Mouse (Mus musculus) left cerebral cortex, adult 11 months (tissue): ENCODE measurements around the gene Hoxb4.

Experiments used
- DNase-seq: peaks from one replicate; pipeline ENCODE4 v3.0.0; 2022; ENCODE audit warnings: low spot score

The Hoxb4 gene

DNA sequence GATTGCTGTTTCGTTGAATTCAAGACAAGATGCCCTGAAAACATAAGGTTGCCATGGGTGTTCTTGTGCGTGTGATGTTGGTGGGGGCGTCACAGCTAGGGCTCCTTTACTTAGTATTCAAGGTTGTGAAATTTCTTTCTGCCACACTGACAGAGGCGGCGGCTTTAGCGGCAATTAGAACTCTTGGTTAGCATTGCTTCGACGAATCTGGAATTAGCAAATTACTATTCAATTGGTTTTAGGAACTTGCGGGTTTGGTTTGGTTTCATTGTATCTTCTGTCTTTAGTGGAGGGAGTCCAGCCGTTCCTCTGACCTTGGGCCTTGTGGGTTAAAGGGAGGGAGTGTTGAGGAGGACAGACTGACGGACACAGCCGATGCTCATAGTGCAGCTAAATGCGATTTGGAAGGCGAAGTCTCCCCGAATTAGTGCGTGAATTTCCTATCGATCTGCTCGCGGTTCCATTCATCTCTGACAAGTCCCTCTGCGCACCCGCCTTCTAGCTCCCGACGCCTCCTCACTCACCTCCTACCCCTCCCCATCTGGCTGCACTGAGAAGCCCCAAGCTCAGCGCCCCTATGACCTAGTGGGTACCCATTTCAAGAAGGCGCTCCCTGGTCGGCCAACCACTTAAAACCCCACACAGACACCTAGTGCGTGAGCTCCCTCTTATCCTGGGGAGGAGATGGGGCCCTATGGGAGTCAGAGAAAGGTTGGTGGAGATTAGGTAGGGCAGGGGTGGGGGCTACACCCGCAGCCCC lies at the start of gene Hoxb4:
TSS of gene Hoxb4 (plus strand) at position 660 of the 760 bp plus-strand sequence.
- DNase-seq = no peak

DNA sequence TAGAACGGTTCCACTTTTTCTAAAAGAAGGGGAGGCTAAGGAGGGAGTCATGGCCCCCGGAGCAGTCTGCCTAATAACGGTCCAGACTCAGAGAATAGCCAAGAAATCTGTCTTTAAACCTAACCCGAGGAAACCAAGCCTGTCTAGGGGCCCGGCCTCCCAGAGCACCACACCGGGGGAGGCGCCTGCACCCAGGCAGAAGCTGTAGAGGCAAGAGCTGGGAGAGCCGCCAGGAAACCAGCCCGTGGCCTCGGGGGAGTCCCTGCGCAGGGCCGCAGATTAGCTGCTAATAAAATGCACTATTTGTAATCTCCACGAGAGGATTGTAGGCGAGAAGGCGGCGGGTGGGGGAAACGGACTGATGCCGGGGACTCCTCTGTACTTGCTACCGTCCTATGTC lies 48.2 kb upstream of the Hoxb4 start:
- DNase-seq = no peak

DNA sequence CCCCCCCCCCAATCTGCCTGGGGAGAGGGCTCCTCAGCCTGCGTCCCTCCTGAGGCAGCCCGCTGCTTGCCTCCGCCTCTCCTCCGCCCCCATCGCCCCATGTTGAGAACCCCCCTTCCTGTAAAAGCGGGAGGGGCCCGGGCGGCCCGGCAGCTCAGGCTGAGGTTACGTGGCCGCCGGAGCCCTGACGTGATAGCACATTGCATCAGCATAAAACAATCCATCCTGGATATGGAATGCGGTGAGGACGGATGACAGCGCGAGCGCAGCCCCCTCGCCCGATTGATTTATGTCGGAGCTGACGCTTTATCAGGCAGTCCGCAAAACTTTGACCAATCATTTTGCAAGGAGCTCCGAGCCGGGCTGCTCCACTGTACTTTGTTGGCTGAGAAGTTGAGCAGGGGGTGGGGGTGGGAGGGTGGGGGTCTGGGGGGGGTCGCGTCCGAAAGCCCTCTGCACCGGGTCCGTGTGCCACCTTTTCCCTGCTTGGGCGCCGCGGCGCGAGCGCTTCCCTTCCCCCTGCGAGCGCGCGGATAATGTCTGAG lies 47.0 kb upstream of the Hoxb4 start, which contains the start of gene Hoxb9:
TSS of gene Hoxb9 (plus strand) at position 462 of the 545 bp plus-strand sequence.
- no peak for DNase-seq

GRCm38 (mm10) chr11:96271541-96272011 lies 46.5 kb upstream of the Hoxb4 start:
- no peak for DNase-seq

- DNase-seq = no peak
These were observed 45.8 kb upstream of the Hoxb4 start for GRCm38 (mm10) chr11:96272024-96272921.

GRCm38 (mm10) chr11:96274428-96274827 lies 43.6 kb upstream of the Hoxb4 start:
- DNase-seq = no peak

- DNase-seq = no peak
These were observed 42.2 kb upstream of the Hoxb4 start for GRCm38 (mm10) chr11:96275896-96276295.

DNA sequence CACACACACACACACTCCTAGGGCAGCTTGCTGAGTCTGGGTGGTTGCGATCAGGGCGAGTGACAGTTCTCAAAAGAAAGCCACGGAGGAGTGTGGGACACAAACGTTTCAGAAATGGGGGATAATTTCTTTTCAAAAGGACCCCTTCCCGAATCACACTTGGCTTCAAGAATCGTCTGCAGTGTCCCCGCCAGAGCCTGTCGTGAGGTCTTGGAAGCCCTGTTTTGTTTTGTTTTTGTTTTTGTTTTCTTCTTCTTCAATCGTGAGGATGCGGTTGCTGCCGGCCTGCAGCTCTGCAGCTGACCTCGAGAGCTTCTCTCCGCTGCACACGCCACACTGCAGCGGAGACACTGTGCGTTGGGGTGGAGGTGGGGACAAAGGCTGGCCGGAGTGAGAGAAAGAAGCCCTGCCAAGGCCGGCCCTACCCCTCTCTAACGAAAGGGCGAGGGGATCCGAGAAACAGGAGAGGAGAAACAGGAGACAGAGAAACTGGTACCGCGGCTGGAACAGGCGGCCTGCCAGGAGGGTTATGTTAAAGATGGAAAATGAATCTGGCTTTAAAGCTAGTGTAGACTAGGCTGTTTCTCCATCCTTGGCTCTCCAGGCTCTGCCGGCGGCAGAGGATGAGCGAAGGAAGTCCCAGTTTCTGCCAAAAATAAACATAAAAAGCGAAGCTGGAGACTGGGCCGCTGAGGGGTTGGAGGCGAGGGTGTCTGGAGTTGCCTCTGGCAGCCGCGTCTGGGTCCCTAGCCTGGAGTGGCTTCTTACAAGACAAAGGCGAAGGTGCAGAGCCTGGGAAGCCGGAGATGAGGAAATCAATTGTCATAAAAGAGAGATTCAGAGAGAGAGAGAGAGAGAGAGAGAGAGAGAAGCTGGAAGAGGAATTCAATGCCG lies 40.7 kb upstream of the Hoxb4 start:
- no peak for DNase-seq

DNA sequence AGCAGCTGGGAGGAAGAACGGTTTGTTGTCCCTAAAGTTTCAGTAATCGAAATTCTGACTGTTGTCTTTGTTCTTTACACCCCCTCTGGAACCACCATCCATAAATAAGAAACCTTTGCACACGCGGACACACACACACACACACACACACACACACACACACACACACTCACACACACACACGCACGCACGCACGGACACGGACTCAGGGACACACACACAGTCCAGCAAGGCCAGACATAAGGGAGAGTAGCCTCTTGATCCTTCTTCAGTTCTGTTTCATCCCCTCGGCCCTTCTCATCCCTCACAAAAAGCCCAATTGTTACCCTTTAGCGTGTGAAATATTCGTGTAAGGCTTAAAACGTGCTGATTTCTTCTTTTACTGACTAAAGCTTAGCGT lies 39.7 kb upstream of the Hoxb4 start:
- DNase-seq = no peak

DNA sequence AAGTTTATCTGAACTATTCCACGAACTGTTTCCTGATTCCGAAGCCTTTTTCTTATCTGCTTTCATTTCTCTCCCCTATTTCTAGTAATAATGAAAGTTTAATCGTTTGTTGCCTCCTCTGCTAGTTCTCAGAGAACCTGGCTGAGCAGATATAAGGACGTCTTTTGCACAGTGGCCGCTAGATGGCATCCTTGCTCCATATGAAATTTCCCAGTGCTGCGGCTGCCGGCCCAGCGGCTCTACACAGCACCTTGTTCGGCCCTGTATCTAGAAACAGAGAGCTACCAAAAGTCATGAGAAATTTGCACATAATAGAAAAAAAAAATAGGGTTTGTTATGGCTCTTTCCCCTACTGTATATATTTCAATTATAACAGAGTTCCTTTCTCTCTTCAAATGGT lies 39.3 kb upstream of the Hoxb4 start:
- DNase-seq = peak; percentile 55

GRCm38 (mm10) chr11:96279421-96280233 lies 38.4 kb upstream of the Hoxb4 start:
- DNase-seq = no peak

DNA sequence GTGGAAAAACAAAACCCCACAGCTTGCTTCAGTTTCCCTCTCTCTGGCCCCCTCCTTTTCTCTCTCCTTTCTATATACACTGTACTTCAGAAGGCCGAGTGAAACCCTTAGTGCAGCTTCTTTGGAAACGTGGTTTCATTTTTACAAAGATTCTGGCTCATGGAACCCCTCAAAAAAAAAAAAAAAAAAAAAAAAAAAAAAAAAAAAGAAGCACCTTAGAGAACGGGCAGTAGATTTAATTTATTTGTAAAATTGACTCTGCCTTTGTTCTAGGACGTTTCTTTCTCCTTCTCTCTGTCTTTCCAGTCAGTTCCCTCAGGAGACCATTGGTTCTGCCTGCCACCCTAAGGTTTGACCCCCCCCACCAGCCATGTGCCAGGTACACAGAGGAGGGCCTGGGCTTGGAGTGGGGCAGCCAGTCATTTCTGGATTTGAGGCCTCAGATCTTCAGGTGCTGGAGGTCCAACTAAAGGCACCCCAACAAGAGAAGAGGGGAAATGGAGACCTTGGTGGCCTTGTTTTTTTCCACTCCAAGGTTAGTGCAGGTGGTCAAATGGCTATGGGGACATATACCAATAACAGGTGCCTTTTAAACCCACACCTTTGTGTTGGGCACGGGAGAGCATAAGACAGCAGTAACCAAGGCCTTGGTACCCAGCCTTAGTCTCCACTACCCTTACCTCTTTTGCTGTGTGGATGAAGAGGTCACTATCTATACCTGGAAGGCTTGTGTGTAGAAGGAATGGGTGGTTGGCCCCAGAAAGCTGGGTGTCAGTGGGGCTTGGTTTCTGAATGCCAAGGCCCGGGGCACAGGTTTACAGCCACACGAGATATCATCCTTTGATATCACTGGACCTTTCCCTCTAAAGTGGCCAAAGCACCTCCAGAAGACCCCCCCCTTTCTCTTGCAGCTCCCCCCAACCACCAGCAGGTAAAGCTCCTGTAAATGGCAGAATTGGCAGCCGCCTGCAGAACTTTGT lies 37.4 kb upstream of the Hoxb4 start:
- no peak for DNase-seq

DNA sequence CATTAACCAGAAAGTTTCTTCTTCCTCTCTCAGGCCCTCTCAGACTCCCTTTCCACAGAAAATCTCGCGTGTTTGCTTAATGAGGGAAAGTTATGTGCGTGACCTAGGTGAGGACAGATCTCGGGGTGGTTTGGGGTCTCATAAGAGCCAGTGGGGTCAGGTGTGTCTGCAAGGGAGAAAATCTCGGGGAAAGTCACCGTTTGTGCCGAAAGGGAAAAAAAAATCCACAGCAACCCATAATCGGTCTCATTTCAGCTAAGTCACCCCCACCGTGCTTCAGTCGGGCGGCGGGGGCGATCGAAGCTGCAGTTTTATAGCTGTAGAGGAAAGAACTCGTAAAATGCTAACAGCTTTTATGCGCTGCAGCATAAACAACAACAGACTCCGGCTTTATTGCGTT lies 36.7 kb upstream of the Hoxb4 start:
- DNase-seq = no peak

DNA sequence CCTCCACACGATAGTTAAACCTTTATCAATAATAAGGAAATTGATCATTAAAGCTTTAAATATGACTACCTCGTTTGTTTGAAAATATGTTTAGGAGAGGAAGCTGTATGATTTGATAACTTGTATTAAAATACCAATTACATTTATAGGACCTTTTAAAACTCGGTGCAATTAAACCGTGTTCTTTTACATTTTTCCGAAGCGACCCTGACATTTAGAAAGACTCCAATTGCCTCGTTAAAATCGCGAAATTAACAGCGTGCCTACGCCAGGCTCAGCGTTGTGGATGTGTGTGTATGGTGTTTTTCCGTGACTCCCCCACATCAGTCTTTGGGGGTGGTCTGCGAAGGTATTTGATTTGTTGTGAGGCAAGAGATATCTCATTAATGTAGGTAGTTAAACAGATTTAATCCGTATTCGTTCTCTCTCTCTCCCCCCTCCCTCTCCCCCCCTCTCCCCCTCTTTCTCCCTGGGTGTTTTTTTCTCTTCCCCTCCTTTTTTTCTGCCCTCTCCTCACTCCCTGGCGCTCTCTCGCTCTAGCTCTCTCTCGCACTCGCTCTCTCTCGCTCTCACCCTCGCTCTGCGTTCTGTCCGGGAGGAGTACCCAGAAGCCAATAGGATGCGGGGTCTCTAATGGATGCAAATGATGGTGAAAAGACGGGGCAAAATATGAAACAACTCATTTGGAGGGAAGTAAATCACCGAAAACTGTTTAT lies 36.1 kb upstream of the Hoxb4 start, which contains the start of gene Hoxb8:
TSS of gene Hoxb8 (plus strand) at position 51 of the 716 bp plus-strand sequence.
- no peak for DNase-seq

DNA sequence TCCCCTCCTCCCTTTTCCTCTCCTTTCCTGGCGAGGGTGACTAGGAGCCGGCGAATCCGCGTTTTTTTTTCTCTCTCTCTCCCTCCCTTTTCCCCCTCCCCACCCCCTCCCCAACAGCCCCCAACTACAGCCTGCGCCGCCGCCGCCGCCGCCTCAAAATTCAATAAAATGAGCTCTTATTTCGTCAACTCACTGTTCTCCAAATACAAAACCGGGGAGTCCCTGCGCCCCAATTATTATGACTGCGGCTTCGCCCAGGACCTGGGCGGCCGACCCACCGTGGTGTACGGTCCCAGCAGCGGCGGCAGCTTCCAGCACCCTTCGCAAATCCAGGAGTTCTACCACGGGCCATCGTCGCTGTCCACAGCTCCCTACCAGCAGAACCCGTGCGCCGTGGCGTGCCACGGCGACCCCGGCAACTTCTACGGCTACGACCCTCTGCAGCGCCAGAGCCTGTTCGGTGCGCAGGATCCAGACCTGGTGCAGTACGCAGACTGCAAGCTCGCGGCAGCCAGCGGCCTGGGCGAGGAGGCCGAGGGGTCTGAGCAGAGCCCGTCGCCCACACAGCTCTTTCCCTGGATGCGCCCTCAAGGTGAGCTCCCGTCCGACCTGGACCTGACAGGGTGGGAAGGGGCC lies 35.2 kb upstream of the Hoxb4 start:
- DNase-seq = no peak

- no peak for DNase-seq
These were observed 33.9 kb upstream of the Hoxb4 start for GRCm38 (mm10) chr11:96284041-96284749.
